Mouse (Mus musculus) CD4-positive helper T cell, adult 2 months (primary cell): ENCODE data around the gene Smim9.
"Not testable (repeated sequence)": the region's sequence is repeated elsewhere in the genome, so short reads cannot be mapped to it uniquely, and the experiment has no call there.

ENCODE experiments used
- DNase-seq: peaks from one replicate; pipeline ENCODE4 v3.0.0-alpha.2; 2012; ENCODE audit warnings: low read depth, missing footprints, low spot score

The Smim9 gene

DNA sequence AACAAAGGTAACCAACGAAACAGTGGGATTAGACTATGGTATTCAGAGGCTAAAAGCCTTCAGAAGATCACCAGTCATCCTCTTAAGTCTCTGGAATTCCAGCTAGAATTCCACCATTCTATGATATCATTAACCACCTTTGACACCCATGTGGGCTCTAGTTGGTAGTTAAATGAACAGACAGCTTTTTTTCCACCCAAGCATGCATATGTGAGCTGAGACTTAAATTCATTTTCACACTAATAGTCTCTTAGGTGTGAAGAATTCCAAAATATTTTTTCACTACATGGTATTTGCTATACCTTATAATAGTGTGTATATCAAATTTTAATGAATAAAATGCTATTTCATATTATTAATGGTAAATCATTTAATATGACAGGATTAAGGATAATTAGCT lies at the start of gene Smim9:
Gene Smim9, minus strand, starts transcription at position 101 of the 400 bp plus-strand sequence.
- DNase-seq: no peak

DNA sequence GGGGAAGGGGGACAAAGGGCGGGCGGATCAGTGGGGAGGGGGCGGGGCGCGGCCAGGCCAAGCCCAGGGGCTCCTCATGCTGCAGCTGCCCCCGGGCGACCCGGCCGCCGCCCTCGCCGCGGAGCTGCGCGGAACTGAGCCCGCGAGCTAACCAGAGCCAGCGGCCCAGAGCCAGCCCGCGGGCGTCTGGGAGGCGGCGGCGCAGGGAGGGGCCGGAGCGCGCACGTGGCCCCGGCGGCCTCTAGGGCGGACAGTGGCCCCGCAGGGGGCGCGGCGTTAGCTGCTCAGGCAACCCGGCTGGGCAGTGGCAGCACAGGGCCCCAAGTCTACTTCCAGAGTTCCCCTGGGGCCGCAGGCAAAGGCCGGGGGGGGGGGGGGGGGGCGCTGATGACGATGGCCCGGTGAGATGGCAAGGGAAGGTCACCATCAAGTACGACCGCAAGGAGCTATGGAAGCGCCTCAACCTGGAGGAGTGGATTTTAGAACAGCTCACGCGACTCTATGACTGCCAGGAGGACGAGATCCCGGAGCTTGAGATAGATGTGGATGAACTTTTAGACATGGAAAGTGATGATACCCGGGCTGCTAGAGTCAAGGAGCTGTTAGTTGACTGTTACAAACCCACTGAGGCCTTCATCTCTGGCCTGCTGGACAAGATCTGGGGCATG lies 7.9 kb downstream of the Smim9 start:
- peak; percentile 14 for DNase-seq

GRCm38 (mm10) chrX:75152249-75152648 lies 11.3 kb downstream of the Smim9 start:
- DNase-seq: no peak

DNA sequence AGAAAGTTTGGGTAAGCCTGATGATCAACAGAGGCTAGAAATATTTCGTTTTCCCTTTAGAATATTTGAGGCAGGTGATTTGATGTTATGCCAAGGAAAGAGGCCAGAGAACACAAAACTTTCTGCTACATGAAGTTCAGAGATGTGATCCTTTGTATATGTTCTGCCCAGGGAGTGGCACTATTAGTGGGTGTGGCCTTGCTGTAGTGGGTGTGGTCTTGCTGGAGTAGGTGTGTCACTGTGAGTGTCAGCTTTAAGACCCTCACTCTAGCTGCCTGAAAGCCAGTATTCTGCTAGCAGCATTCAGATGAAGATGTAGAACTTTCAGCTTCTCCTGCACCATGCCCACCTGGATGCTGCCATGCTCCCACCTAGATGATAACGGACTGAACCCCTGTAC lies 13.3 kb downstream of the Smim9 start:
- no peak for DNase-seq

GRCm38 (mm10) chrX:75148414-75148813 lies 15.2 kb downstream of the Smim9 start:
- DNase-seq: no peak

DNA sequence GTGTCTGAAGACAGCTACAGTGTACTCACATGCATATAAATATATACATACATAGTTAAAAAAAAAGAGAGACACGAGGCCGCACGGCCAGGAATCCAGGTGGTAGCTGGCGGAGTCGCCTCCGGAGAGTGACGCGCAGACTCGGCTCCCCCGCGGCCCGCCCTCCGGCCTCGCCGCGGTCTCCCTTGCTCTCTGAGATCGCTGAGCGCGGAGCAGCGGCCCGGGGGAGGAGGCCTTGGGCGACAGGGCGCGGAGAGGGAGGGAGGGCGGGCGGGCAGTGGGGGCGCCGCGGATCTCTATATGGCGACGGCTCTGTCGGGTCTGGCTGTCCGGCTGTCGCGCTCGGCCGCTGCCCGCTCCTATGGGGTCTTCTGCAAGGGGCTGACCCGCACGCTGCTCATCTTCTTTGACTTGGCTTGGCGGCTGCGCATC lies 20.4 kb downstream of the Smim9 start:
- not testable (repeated sequence) for DNase-seq

DNA sequence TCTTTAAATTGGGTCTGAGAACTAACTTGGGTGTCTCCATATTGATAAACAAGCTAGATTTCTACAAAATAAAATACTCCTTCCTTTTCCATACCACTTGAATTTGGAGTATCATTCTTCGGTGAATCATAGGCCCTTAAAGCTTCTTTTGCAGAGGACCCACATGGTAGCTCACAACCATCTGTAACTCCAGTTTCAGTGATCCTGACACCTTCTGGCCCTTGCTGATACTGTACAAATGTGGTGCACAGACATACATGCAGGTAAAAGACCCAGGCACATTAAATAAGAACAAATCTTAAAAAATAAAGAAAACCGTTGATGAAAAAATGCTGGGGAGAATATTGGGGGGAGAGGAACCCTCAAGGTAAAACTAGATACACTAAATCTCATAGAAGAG lies 25.4 kb downstream of the Smim9 start:
- DNase-seq: no peak

DNA sequence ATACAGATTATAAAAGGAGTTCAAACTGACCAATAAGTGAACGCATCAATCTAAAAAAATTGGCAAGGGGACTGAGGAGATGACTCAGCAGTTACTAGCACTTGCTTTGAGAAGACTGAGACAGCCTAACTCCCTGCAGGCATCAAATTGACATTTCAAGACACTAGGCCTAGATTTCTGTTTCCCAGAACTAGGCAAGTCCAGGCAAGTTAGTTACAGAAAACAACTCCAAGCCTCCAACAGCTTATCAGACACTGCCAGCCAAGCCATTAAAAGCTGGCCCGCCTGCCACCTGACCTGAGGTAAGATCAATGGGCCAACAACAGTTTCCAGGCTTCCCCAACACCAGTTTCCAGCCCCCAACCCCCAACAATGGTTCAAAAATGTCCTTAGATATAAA lies 25.8 kb downstream of the Smim9 start:
- no peak for DNase-seq

DNA sequence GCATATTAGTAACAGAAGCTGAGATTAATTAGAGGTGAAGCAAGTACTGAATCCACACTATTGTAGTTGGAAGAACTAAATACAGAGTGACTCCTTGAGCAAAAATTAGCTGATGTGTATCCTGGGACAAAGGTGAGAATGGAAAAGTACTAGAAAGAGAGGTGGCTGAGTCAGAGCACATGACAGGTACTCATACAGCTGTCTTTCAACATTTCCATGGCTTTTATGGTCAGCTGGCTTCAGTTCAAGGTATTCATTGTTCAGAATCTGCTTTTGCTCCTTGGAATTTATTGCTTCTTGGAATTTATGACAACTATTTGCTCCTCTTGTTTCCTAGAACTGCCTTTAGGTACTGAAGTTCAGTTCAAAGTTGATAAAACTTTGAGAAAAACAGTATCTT lies 26.6 kb downstream of the Smim9 start:
- DNase-seq: no peak

DNA sequence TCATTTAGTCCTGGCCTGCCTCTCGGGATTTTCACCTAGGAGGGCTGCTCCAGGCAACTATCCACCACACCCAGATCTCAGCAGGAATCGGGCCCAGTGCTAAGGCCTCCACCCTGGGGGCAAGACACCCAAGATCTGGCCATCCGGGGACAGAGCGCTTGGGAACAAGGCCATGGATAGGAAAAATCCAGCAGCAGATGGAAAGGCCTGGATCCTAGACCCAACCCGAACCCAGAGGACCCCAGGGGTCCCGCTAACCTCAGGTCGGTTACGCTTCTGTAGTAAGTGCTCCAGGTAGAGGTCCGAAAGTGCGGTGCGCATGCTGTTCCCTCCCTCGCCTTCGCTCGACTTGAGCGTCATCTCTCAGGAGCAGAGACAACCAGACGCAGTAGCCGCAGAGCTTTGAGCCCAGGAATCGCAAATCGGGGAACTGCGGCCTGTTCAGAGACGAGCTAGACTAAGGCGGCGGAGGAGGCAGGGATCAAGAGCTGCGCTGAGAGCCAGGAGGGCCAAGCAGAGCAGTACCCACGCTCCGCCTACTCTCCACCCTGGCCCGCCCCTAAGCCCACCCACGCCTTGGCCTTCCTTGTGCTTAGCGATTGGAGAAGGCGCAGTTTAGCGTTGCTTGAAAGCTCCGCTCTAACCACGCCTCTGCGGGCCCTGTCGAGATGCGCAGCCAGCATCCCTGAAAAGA lies 33.0 kb downstream of the Smim9 start, which contains the start of gene Mpp1:
Gene Mpp1, minus strand, starts transcription at position 550 of the 694 bp plus-strand sequence.
- peak; percentile 86 for DNase-seq

DNA sequence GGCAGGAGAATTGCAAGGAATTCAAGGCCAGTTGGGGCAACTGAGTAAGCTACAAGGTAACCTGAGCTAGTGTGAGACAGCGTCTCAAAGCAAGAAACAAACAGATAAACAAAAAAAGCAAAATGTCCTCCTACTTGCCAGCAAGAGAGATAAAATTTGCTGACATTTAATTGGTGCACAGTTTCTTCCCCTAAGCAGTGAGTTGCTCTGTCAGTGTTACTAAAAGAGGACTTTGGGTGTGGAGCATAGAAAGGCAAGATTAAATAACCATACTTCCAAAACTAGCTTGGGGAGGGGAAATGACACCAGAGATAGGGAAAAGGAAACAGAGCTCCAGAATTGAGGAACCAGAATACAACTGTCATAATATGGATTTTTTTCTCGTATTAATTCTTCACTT lies 34.1 kb downstream of the Smim9 start:
- no peak for DNase-seq

GRCm38 (mm10) chrX:75128333-75128980 lies 35.1 kb downstream of the Smim9 start:
- DNase-seq: peak; percentile 6

DNA sequence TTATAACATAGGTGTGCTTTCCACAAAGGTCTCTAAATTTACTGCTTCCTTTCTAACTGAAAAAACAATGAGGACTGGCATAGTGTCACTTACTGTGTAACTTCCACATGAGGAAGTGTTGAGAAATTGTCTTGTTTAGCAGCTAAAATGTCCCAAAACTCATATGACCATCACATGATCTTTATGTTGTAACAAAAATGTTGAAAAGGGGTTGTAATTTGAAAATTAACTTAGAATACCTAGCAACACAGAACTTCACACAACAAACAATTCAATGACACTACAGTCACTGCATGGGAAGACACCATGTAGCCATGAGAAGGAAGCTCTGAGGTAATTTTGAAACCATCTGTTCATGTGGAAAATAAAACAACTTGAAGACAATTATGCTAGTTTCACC lies 36.7 kb downstream of the Smim9 start:
- DNase-seq: no peak

- DNase-seq: no peak
Measured at GRCm38 (mm10) chrX:75125606-75126005, 38.0 kb downstream of the Smim9 start.

- no peak for DNase-seq
Measured at GRCm38 (mm10) chrX:75115550-75115949, 48.0 kb downstream of the Smim9 start.

- DNase-seq: no peak
Measured at GRCm38 (mm10) chrX:75102293-75102692, 61.3 kb downstream of the Smim9 start.

DNA sequence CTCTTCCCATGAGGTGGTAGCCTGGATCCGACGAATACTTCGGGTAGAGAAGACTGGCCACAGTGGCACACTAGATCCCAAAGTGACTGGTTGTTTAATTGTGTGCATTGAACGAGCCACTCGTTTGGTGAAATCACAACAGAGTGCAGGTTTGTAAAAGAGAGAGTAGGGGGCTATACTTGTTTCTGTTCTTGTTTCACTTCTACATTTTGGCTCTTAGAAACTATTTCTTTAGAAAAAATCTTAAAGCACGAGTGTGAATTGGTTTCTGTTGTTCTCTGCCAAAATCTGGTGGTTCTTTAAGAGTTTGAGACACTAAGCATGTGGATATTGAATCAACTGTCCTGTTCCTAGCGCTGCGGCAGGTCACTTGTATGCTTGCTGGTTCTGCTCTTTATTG lies 64.8 kb downstream of the Smim9 start:
- no peak for DNase-seq

DNA sequence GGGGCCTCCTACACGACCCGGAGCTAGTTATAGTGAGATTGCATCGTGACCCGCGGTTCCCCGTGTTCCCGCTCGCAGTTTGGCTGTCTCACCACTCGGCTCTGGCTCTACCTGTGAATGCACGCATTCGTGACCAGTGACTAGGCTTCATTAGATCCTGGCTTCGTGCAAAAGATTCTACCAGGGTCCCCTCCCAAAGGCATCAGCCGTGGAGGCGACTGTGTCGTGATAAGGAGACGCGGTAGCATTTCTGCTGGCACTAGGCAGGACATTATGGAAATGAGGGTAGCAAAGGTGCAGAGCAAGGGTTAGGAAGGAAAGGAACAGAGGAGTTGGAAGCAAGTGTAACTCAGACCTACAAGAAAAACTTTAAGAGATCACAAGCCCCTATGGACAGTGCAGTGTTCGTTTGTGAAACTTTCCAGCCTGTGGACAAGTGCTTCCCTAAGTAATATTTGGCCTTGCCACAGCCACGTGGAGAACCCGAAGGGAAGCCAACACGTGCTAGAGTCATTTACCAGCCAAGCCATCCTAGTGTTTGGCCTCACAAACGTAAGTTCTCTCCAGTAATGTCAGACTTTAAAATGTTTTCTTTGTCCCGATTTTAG lies 67.3 kb downstream of the Smim9 start:
- no peak for DNase-seq
